In genomic region chr14:111403555-111403954, GRCm38 (mm10) we compare ENCODE assay signal across 17 mouse cellular contexts.
DNase-seq lines count a peak whose midpoint lies in the region; ATAC-seq and TF ChIP-seq lines count a peak whose summit lies in the region.
"Had no signal": no experiment of that assay in that cellular context is flagged by ENCODE, and none has a peak within 500 bp of the region (broad histone marks: within the 10 kb centered on the region; RNA-seq: fewer than 3 reads in every experiment).

No protein-coding gene starts in this region.

- no peaks in the 10 kb centered on the region for H3K9me3 ChIP-seq in heart, postnatal 0 days (replicated peaks; ENCODE audit: control insufficient read depth, low read length)
- no peaks in the 10 kb centered on the region for H3K9me3 ChIP-seq in heart, embryonic 10.5 days
- H3K9me3 ChIP-seq: forebrain, embryonic 12.5 days; heart, embryonic 13.5 days; hindbrain, embryonic 15.5 days had no signal

- no peak overlapping the region for H3K4me3 ChIP-seq in heart, postnatal 0 days (ENCODE audit: low read depth, low read length)
- no peak overlapping the region for H3K4me3 ChIP-seq in heart, embryonic 10.5 days
- H3K4me3 ChIP-seq in embryonic fibroblast, embryonic 13.5 days (ENCODE audit: insufficient read depth, low read length) = no peak overlapping the region
- H3K4me3 ChIP-seq: forebrain, embryonic 12.5 days; heart, embryonic 13.5 days; hindbrain, embryonic 15.5 days had no signal

- no peaks in the 10 kb centered on the region for H3K27me3 ChIP-seq in heart, postnatal 0 days (ENCODE audit: control insufficient read depth, insufficient read depth, low read length)
- H3K27me3 ChIP-seq in heart, embryonic 10.5 days (ENCODE audit: insufficient read depth, poor library complexity, severe bottlenecking) = no peaks in the 10 kb centered on the region
- H3K27me3 ChIP-seq: CH12.LX; forebrain, embryonic 12.5 days; heart, embryonic 13.5 days; hindbrain, embryonic 15.5 days had no signal

- TF ChIP-seq CTCF in heart, postnatal 0 days (IDR thresholded peaks at IDR 0.05; ENCODE audit: low read depth) = no peak
- TF ChIP-seq CTCF in embryonic fibroblast, embryonic 13.5 days (IDR thresholded peaks at IDR 0.05; ENCODE audit: borderline replicate concordance, insufficient read depth, low read length) = no peak

- peak; percentile 8 for DNase-seq in adrenal gland, postnatal 14 days
- no peak for DNase-seq in adrenal gland, adult 18-20 months (ENCODE audit: low spot score in 2 of 2)
- DNase-seq in heart, postnatal 0 days (ENCODE audit: low spot score) = peak; percentile 9
- DNase-seq in heart, embryonic 10.5 days (ENCODE audit: low spot score) = no peak
- DNase-seq in 3T3-L1 (ENCODE audit: low read depth, low spot score) = peak; percentile 6
- DNase-seq in testis, postnatal 10 days (ENCODE audit: low spot score) = no peak
- DNase-seq: adrenal gland, postnatal 25 days; cerebellum, adult 2 months; gastrocnemius, postnatal 14 days; kidney, adult 2 months had no signal

- no peaks in the 10 kb centered on the region for H3K36me3 ChIP-seq in heart, postnatal 0 days (replicated peaks; ENCODE audit: control insufficient read depth, insufficient read depth, low read length)
- no peaks in the 10 kb centered on the region for H3K36me3 ChIP-seq in heart, embryonic 10.5 days
- H3K36me3 ChIP-seq: forebrain, embryonic 12.5 days; heart, embryonic 13.5 days; hindbrain, embryonic 15.5 days had no signal

- no peak overlapping the region for H3K9ac ChIP-seq in heart, postnatal 0 days (replicated peaks; ENCODE audit: low read depth, low read length)
- H3K9ac ChIP-seq: forebrain, embryonic 12.5 days; heart, embryonic 13.5 days; hindbrain, embryonic 15.5 days had no signal

- no peak for TF ChIP-seq EP300 in heart, postnatal 0 days (IDR thresholded peaks at IDR 0.05; ENCODE audit: low read depth)

- H3K4me2 ChIP-seq in heart, postnatal 0 days (ENCODE audit: low read depth, low read length) = no peak overlapping the region
- H3K4me2 ChIP-seq: forebrain, embryonic 12.5 days; heart, embryonic 13.5 days; hindbrain, embryonic 15.5 days had no signal

- no peak for TF ChIP-seq POLR2A in embryonic fibroblast, embryonic 13.5 days (IDR thresholded peaks at IDR 0.05; ENCODE audit: low read depth, low read length)

- no peak overlapping the region for H3K27ac ChIP-seq in heart, postnatal 0 days (ENCODE audit: low read depth)
- H3K27ac ChIP-seq in heart, embryonic 10.5 days = no peak overlapping the region
- H3K27ac ChIP-seq in embryonic fibroblast, embryonic 13.5 days (ENCODE audit: insufficient read depth, low read length) = peak overlapping the region; percentile 20; the same call in 1 of the 2 replicates
- H3K27ac ChIP-seq: forebrain, embryonic 12.5 days; heart, embryonic 13.5 days; hindbrain, embryonic 15.5 days had no signal

- ATAC-seq in heart, postnatal 0 days (ENCODE audit: insufficient read depth, low read depth) = peak; percentile 58
- ATAC-seq: forebrain, embryonic 16.5 days; intestine, embryonic 16.5 days had no signal

- no peaks in the 10 kb centered on the region for H3K4me1 ChIP-seq in heart, postnatal 0 days (ENCODE audit: control insufficient read depth, insufficient read depth)
- H3K4me1 ChIP-seq in heart, embryonic 10.5 days = no peaks in the 10 kb centered on the region
- peaks cover 3% of the 10 kb centered on the region; the same call in 1 of the 2 replicates for H3K4me1 ChIP-seq in embryonic fibroblast, embryonic 13.5 days (ENCODE audit: control insufficient read depth, insufficient read depth, low read length)
- H3K4me1 ChIP-seq: forebrain, embryonic 12.5 days; heart, embryonic 13.5 days; hindbrain, embryonic 15.5 days had no signal

- 19% methylated on average over 1 of the region's 1 CpGs for WGBS in heart, postnatal 0 days
- WGBS in heart, embryonic 10.5 days = 64% methylated on average over 1 of the region's 1 CpGs

Comparison
In these comparisons a context has a peak if more than half of its experiments do, and no peak if none do; other contexts are left out.
1. DNase-seq: peak in adrenal gland, postnatal 14 days (single experiment), heart, postnatal 0 days (single experiment) and 3T3-L1 (single experiment); none in adrenal gland, adult 18-20 months (0 of 2), heart, embryonic 10.5 days (single experiment) and testis, postnatal 10 days (single experiment).